Mouse (Mus musculus) layer of hippocampus, adult 9-10 months (tissue): ENCODE results near the gene Socs3.

Experiments used
- DNase-seq: peaks from one replicate; pipeline ENCODE4 v3.0.0; 2022; ENCODE audit warnings: low spot score

Socs3 gene

DNA sequence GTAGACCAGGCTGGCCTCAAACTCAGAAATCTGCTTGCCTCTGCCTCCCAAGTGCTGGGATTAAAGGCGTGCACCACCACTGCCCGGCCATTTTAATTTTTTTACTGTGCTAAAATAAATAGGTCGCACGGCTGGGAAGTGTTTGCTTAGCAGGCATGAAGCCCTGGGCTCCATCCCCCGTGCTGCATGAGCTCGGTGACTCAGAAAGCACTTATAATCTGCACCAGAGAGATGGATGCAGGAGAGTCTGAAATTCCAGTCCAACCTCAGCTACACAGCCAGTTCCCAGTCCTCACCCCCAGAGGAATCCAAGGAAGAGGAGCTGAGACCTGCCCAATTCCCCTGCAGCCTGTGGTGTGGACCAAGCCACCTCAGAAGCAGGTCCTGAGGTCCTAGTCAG is 45.4 kb downstream of the Socs3 start:
- no peak for DNase-seq

DNA sequence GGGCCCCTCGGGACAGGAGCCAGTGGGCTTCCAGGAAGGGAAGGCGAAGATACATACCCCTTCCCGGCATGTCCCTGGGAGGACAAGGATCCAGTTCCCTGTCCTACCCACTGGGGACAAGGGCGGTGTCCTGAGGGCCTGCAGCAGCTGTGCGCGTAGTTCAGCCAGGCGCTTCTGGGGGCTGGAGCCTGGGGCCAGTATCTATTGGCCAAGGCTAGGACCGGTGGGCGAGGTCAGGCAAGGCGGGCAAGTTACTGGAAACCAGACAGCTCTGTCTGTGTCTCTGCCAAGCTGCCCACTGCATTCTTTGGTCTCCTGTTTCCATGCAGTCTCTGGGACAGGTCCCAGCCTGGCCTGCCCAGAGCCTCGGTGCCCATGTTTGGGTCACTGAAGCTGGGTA is 46.6 kb downstream of the Socs3 start:
- DNase-seq = no peak

DNA sequence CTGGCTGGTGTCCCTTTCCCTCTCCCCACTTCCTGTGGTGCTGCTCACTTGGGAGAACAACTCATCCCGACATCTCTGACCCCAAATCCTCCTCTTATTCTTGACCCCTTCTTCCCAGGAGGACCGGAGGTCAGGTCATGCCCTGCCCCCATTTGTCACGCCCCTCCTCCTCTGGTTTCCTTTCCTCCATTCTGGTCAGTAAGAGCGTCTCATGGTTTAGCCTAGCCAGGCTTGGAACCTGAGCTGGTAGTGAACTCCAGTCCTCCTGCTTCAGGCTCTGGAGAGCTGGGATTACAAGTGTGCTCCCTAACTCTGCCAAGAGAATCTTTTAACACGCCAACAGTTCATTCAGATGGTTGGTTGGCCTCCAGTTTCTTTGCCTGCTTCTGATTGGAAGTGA is 50.6 kb downstream of the Socs3 start:
- no peak for DNase-seq

DNA sequence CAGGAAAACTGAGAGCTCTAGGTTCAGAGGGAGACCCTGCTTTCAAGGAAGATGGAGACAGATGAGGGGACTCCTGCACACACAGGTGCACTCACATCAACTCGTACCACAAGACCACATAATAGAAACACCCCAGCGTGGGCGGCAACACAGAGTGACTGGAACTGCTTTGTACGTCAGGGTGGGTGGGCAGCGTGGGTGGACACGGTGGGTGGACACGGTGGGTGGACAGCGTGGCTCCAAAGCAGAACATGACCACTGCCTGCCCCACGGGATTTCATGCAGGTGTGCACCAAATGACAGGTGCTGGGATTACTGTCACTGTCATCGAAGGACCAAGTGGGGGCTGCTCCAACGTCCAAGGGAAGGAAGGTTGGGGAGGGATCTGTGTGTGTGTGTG is 51.3 kb downstream of the Socs3 start:
- DNase-seq = no peak
